ENCODE assay signal across 21 mouse cellular contexts in the genomic region with DNA sequence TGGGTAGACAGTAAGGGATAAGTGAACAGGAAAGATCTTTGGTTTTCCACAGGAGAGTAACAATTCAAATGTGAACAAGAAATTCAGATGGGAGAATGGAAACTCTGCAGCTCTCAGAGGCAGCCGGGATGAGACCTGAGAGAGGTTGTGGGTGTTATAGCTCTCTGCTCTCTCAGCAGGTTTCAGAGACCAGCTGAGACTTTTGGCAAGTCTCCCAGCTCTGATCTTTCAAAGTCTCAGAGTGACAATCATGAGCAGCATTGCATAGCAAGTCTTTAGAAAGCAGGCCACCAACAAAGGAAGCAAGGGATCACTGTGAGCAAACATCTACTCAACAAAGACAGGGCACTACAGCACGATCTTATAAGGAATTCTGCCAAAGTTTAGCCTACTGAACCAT.
DNase-seq lines count a peak whose midpoint lies in the region; ATAC-seq and TF ChIP-seq lines count a peak whose summit lies in the region.
"Had no signal": no experiment of that assay in that cellular context is flagged by ENCODE, and none has a peak within 500 bp of the region (broad histone marks: within the 10 kb centered on the region; RNA-seq: fewer than 3 reads in every experiment).

No protein-coding gene starts in this region.

- H3K4me1 ChIP-seq in lung, postnatal 0 days (ENCODE audit: insufficient read depth, low read depth, low read length): no peaks in the 10 kb centered on the region
- H3K4me1 ChIP-seq: embryonic facial prominence, embryonic 13.5 days; limb, embryonic 12.5 days; liver, embryonic 13.5 days; lung, embryonic 15.5 days; midbrain, embryonic 12.5 days; stomach, embryonic 15.5 days had no signal

- no peak for ATAC-seq in lung, postnatal 0 days
- ATAC-seq: CD4-positive, CD25-positive, alpha-beta regulatory T cell, adult 4 months; hindbrain, embryonic 16.5 days had no signal

- TF ChIP-seq CTCF in left cerebral cortex, adult 2 months (IDR thresholded peaks at IDR 0.05): no peak
- TF ChIP-seq CTCF in layer of hippocampus, adult 2 months (conservative IDR thresholded peaks at IDR 0.05): no peak
- TF ChIP-seq CTCF in lung, postnatal 0 days (IDR thresholded peaks at IDR 0.05): no peak

- intact Hi-C loops in left cerebral cortex, adult 2 months (cut with DNase I): loop anchor here (10.0 kb wide), 1 partner anchor 449 kb away; no protein-coding TSS in a partner anchor

- H3K27ac ChIP-seq in left cerebral cortex, adult 2 months: no peak overlapping the region
- H3K27ac ChIP-seq in layer of hippocampus, adult 2 months: no peak overlapping the region
- H3K27ac ChIP-seq in lung, postnatal 0 days (ENCODE audit: low read length): no peak overlapping the region
- H3K27ac ChIP-seq: embryonic facial prominence, embryonic 13.5 days; limb, embryonic 12.5 days; liver, embryonic 13.5 days; lung, embryonic 15.5 days; midbrain, embryonic 12.5 days; stomach, embryonic 15.5 days had no signal

- no peak for TF ChIP-seq EP300 in lung, postnatal 0 days (IDR thresholded peaks at IDR 0.05)

- H3K9ac ChIP-seq in lung, postnatal 0 days (replicated peaks; ENCODE audit: low read depth): no peak overlapping the region
- H3K9ac ChIP-seq: embryonic facial prominence, embryonic 13.5 days; limb, embryonic 12.5 days; liver, embryonic 13.5 days; lung, embryonic 15.5 days; midbrain, embryonic 12.5 days; stomach, embryonic 15.5 days had no signal

- peak; percentile 15 to 21 for DNase-seq in frontal cortex, postnatal 36 days (ENCODE audit: low spot score in 2 of 2)
- DNase-seq in frontal cortex, postnatal 10 days (ENCODE audit: low spot score in 2 of 2): no peak
- peak; percentile 13 for DNase-seq in left cerebral cortex, adult 11 months (ENCODE audit: low spot score)
- DNase-seq in left cerebral cortex, adult 2 months (ENCODE audit: extremely low spot score in 1 of 2, low spot score in 2 of 2): no peak
- peak; percentile 66 for DNase-seq in brain, adult 2 months (ENCODE audit: low read depth, low spot score)
- peak; percentile 13 to 16 for DNase-seq in layer of hippocampus, adult 2 months (ENCODE audit: low spot score in 2 of 2)
- no peak for DNase-seq in lung, postnatal 0 days (ENCODE audit: low spot score)
- DNase-seq: cerebellum, adult 18-20 months; gastrocnemius, postnatal 10 days; kidney, adult 11 months; kidney, postnatal 25 days; liver, embryonic 13.5 days; retina, postnatal 1 day had no signal

- WGBS in lung, postnatal 0 days: 40% methylated on average over 2 of the region's 2 CpGs

- no peaks in the 10 kb centered on the region for H3K36me3 ChIP-seq in lung, postnatal 0 days (ENCODE audit: insufficient read depth, low read length)
- H3K36me3 ChIP-seq: embryonic facial prominence, embryonic 13.5 days; G1E; limb, embryonic 12.5 days; liver, embryonic 13.5 days; lung, embryonic 15.5 days; midbrain, embryonic 12.5 days; stomach, embryonic 15.5 days had no signal

- H3K27me3 ChIP-seq in lung, postnatal 0 days (replicated peaks; ENCODE audit: insufficient read depth, low read length): no peaks in the 10 kb centered on the region
- H3K27me3 ChIP-seq: embryonic facial prominence, embryonic 13.5 days; limb, embryonic 12.5 days; liver, embryonic 13.5 days; lung, embryonic 15.5 days; midbrain, embryonic 12.5 days; stomach, embryonic 15.5 days had no signal

- H3K4me3 ChIP-seq in left cerebral cortex, adult 2 months: no peak overlapping the region
- H3K4me3 ChIP-seq in layer of hippocampus, adult 2 months: no peak overlapping the region
- H3K4me3 ChIP-seq in lung, postnatal 0 days (ENCODE audit: low read depth, low read length): no peak overlapping the region
- H3K4me3 ChIP-seq: embryonic facial prominence, embryonic 13.5 days; limb, embryonic 12.5 days; liver, embryonic 13.5 days; lung, embryonic 15.5 days; midbrain, embryonic 12.5 days; stomach, embryonic 15.5 days had no signal

- no peaks in the 10 kb centered on the region for H3K9me3 ChIP-seq in lung, postnatal 0 days (ENCODE audit: low read length)
- H3K9me3 ChIP-seq: embryonic facial prominence, embryonic 13.5 days; G1E; limb, embryonic 12.5 days; liver, embryonic 13.5 days; lung, embryonic 15.5 days; midbrain, embryonic 12.5 days; stomach, embryonic 15.5 days had no signal

- no peak overlapping the region for H3K4me2 ChIP-seq in lung, postnatal 0 days (replicated peaks; ENCODE audit: low read depth, low read length)
- H3K4me2 ChIP-seq: embryonic facial prominence, embryonic 13.5 days; limb, embryonic 12.5 days; liver, embryonic 13.5 days; lung, embryonic 15.5 days; midbrain, embryonic 12.5 days; stomach, embryonic 15.5 days had no signal

Comparison
In these comparisons a context has a peak if more than half of its experiments do, and no peak if none do; other contexts are left out.
1. DNase-seq: peak in frontal cortex, postnatal 36 days (2 of 2), left cerebral cortex, adult 11 months (single experiment), brain, adult 2 months (single experiment) and layer of hippocampus, adult 2 months (2 of 2); none in frontal cortex, postnatal 10 days (0 of 2), left cerebral cortex, adult 2 months (0 of 2) and lung, postnatal 0 days (single experiment).